Mouse (Mus musculus) heart, embryonic 11.5 days (tissue): ENCODE results near the gene Olfr251. TPM values are rescaled to one million over a fixed set of nuclear protein-coding genes. Genes with fewer than 3 reads are reported as not detected.

Experiments used
- ATAC-seq: fragments of 200-750 bp; cut with Nextera tagmentation; replicated peaks from 2 replicates; pipeline ENCODE4 v1.8.0; 2017; ENCODE audit warnings: moderate library complexity; ENCODE audit not compliant: insufficient number of reproducible peaks, low FRiP score, low TSS enrichment
- H3K27ac ChIP-seq: fragments of 300-500 bp; sonication (generic); 2 replicates; pipeline ENCODE4 v1.5.1; 2014; ENCODE audit warnings: mild to moderate bottlenecking, low read depth, low read length
- H3K27me3 ChIP-seq: fragments of 300-500 bp; sonication (generic); 2 replicates; pipeline ENCODE4 v1.6.1; 2014; ENCODE audit warnings: mild to moderate bottlenecking, low read length, mixed read lengths; ENCODE audit not compliant: control insufficient read depth, insufficient read depth
- H3K36me3 ChIP-seq: fragments of 300-500 bp; sonication (generic); 2 replicates; pipeline ENCODE4 v1.6.1; 2014; ENCODE audit warnings: mild to moderate bottlenecking, low read length, moderate library complexity, mixed read lengths; ENCODE audit not compliant: control insufficient read depth, insufficient read depth
- H3K4me1 ChIP-seq: fragments of 300-500 bp; sonication (generic); 2 replicates; pipeline ENCODE4 v1.6.1; 2014; ENCODE audit warnings: low read length; ENCODE audit not compliant: control insufficient read depth, insufficient read depth
- H3K4me2 ChIP-seq: fragments of 300-500 bp; sonication (generic); 2 replicates; pipeline ENCODE4 v1.6.1; 2014; ENCODE audit warnings: mild to moderate bottlenecking, moderate library complexity
- H3K4me3 ChIP-seq: fragments of 300-500 bp; sonication (generic); 2 replicates; pipeline ENCODE4 v1.5.1; 2014; ENCODE audit warnings: low read depth, low read length
- H3K9ac ChIP-seq: fragments of 300-500 bp; sonication (generic); 2 replicates; pipeline ENCODE4 v1.6.1; 2014; ENCODE audit warnings: mild to moderate bottlenecking, low read depth, low read length, moderate library complexity
- H3K9me3 ChIP-seq: fragments of 300-500 bp; sonication (generic); replicated peaks from 2 replicates; pipeline ENCODE4 v1.6.1; 2016; ENCODE audit warnings: low read length; ENCODE audit not compliant: control insufficient read depth
- WGBS: fragments of 180-500 bp; shearing (Covaris S2); extraction: QIAGEN DNeasy Blood & Tissue Kit; methylation state at CpG from one replicate; pipeline ENCODE4 v1.1.7; 2014; ENCODE audit not compliant: insufficient replicate concordance; 5-methylcytosine and 5-hydroxymethylcytosine counted together
- polyA plus RNA-seq: library from polyadenylated mRNA; unstranded; fragments of >200 nt; fragmentation: Nextera tagmentation; extraction: Ambion mirVana; gene quantifications from 2 replicates; pipeline ENCODE4 v1.2.1, GENCODE M21; 2014

The Olfr251 gene
- polyA plus RNA-seq, 1 experiment from 2014 or later: not detected

- H3K4me2 ChIP-seq: no peak within 1 kb of the TSS
- no peak within 1 kb of the TSS for H3K27ac ChIP-seq
- WGBS: 76% methylated on average over 1 of the region's 1 CpGs
- no peak for ATAC-seq
- H3K4me3 ChIP-seq: no peak within 1 kb of the TSS
- H3K36me3 ChIP-seq: no peaks in the 10 kb centered on the region
- H3K27me3 ChIP-seq: no peaks in the 10 kb centered on the region
- no peak within 1 kb of the TSS for H3K9ac ChIP-seq
- H3K9me3 ChIP-seq: no peaks in the 10 kb centered on the region
- H3K4me1 ChIP-seq: no peaks in the 10 kb centered on the region
These were observed 52.3 kb downstream of the Olfr251 start, which contains the start of gene Olfr901 for GRCm38 (mm10) chr9:38429155-38429554. Olfr901 (plus strand) TSS chr9:38429455.

Other genes starting within 250 kb of the Olfr251 start
- not detected in 2 replicates for gene Olfr890, start 234.6 kb upstream of the Olfr251 start, polyA plus RNA-seq
- not detected in 2 replicates for gene Olfr891, start 196.3 kb upstream of the Olfr251 start, polyA plus RNA-seq
- gene Olfr893, start 168.7 kb upstream of the Olfr251 start, polyA plus RNA-seq: not detected in 2 replicates
- not detected in 2 replicates for gene Olfr894, start 159.0 kb upstream of the Olfr251 start, polyA plus RNA-seq
- gene Olfr143, start 124.3 kb upstream of the Olfr251 start, polyA plus RNA-seq: not detected in 2 replicates
- not detected in 2 replicates for gene Olfr895, start 109.2 kb upstream of the Olfr251 start, polyA plus RNA-seq
- not detected in 2 replicates for gene Olfr896-ps1, start 86.0 kb upstream of the Olfr251 start, polyA plus RNA-seq
- not detected in 2 replicates for gene Olfr25, start 48.0 kb upstream of the Olfr251 start, polyA plus RNA-seq
- gene Olfr898, start 28.7 kb upstream of the Olfr251 start, polyA plus RNA-seq: not detected in 2 replicates
- not detected in 2 replicates for gene Olfr250, start 10.2 kb upstream of the Olfr251 start, polyA plus RNA-seq
- gene Olfr147, start 24.6 kb downstream of the Olfr251 start, polyA plus RNA-seq: not detected in 2 replicates
- not detected in 2 replicates for gene Olfr901, start 52.4 kb downstream of the Olfr251 start, polyA plus RNA-seq
- not detected in 2 replicates for gene Olfr902, start 70.6 kb downstream of the Olfr251 start, polyA plus RNA-seq
- not detected in 2 replicates for gene Olfr904, start 86.1 kb downstream of the Olfr251 start, polyA plus RNA-seq
- gene Olfr905, start 94.0 kb downstream of the Olfr251 start, polyA plus RNA-seq: not detected in 2 replicates
- not detected in 2 replicates for gene Olfr906, start 110.0 kb downstream of the Olfr251 start, polyA plus RNA-seq
- not detected in 2 replicates for gene Olfr907, start 118.7 kb downstream of the Olfr251 start, polyA plus RNA-seq
- not detected in 2 replicates for gene Olfr911-ps1, start 144.5 kb downstream of the Olfr251 start, polyA plus RNA-seq
- not detected in 2 replicates for gene Olfr910, start 160.8 kb downstream of the Olfr251 start, polyA plus RNA-seq
- gene Olfr912, start 203.1 kb downstream of the Olfr251 start, polyA plus RNA-seq: not detected in 2 replicates
- gene Olfr913, start 215.7 kb downstream of the Olfr251 start, polyA plus RNA-seq: not detected in 2 replicates
- gene Olfr914, start 228.0 kb downstream of the Olfr251 start, polyA plus RNA-seq: not detected in 2 replicates